Mouse (Mus musculus) ES-Bruce4 (cell line): ENCODE results near the gene Moxd2.

Experiments used
- CTCF ChIP-seq: IDR thresholded peaks from one replicate; pipeline ENCODE4 v1.8.1; 2011; ENCODE audit warnings: low read depth, low read length
- EP300 ChIP-seq: IDR thresholded peaks from 2 replicates; pipeline ENCODE4 v1.6.1; 2011; ENCODE audit warnings: low read depth, low read length; ENCODE audit not compliant: insufficient read depth
- POLR2A ChIP-seq: IDR thresholded peaks from one replicate; pipeline ENCODE4 v1.8.1; 2011; ENCODE audit warnings: low read length; ENCODE audit not compliant: insufficient read depth

DNA sequence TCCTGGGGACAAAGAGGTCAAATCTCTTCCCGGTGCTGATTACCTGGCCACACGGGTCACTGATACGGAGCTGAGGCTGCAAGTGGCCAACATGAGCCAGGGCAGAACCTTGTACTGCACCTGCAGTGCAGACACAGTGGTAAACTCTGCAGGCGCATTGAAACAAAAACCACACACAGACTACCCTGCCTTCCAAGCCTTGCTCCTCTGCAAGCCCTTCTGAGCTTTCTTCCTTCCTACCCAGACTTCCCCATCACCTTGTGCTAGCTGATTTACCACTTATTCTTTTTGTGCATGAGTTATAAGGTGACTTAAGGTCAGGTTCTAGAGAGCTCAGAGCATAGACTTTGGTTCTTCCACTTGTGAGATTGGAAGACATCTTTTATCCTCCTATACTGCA is 4.5 kb upstream of the Moxd2 start:
- TF ChIP-seq CTCF: no peak
- no peak for TF ChIP-seq EP300
- no peak for TF ChIP-seq POLR2A
